Mouse (Mus musculus) gonadal fat pad, adult 2 months (tissue): ENCODE data around the gene Serpina3n. TPM values are rescaled to one million over a fixed set of nuclear protein-coding genes. Genes with fewer than 3 reads are reported as not detected.
"Not testable (repeated sequence)": the region's sequence is repeated elsewhere in the genome, so short reads cannot be mapped to it uniquely, and the experiment has no call there.

ENCODE experiments used
- DNase-seq: peaks from one replicate; pipeline ENCODE4 v3.0.0-alpha.2; 2012; ENCODE audit warnings: low read depth
- polyA plus RNA-seq: library from polyadenylated mRNA; depleted of rRNA; stranded (reverse); fragments of >200 nt; gene quantifications from 2 replicates; pipeline ENCODE4 v1.2.3, GENCODE M21; 2012; rRNA removed

Serpina3n gene
- 148 and 496 TPM in 2 replicates for polyA plus RNA-seq

GRCm38 (mm10) chr12:104406454-104406885 lies at the start of gene Serpina3n:
TSS of gene Serpina3n (plus strand) at chr12:104406729.
- no peak for DNase-seq

- no peak for DNase-seq
These were observed 36.5 kb upstream of the Serpina3n start for GRCm38 (mm10) chr12:104369986-104370385.

GRCm38 (mm10) chr12:104377179-104377578 lies 29.4 kb upstream of the Serpina3n start:
- DNase-seq, result not testable (repeated sequence)

GRCm38 (mm10) chr12:104378351-104378750 lies 28.2 kb upstream of the Serpina3n start:
- DNase-seq, result not testable (repeated sequence)

GRCm38 (mm10) chr12:104378815-104379214 lies 27.7 kb upstream of the Serpina3n start:
- not testable (repeated sequence) for DNase-seq

GRCm38 (mm10) chr12:104379856-104380255 lies 26.7 kb upstream of the Serpina3n start:
- no peak for DNase-seq

GRCm38 (mm10) chr12:104381071-104381604 lies 25.4 kb upstream of the Serpina3n start:
- not testable (repeated sequence) for DNase-seq

GRCm38 (mm10) chr12:104385987-104386386 lies 20.5 kb upstream of the Serpina3n start:
- not testable (repeated sequence) for DNase-seq

GRCm38 (mm10) chr12:104386878-104387277 lies 19.7 kb upstream of the Serpina3n start:
- DNase-seq, result not testable (repeated sequence)

- no peak for DNase-seq
These were observed 18.1 kb upstream of the Serpina3n start for GRCm38 (mm10) chr12:104388477-104388876.

GRCm38 (mm10) chr12:104391057-104391456 lies 15.5 kb upstream of the Serpina3n start:
- not testable (repeated sequence) for DNase-seq

- DNase-seq, result no peak
These were observed 2.6 kb upstream of the Serpina3n start for GRCm38 (mm10) chr12:104403968-104404367.

GRCm38 (mm10) chr12:104412507-104412906 lies 6.0 kb downstream of the Serpina3n start:
- no peak for DNase-seq

- no peak for DNase-seq
These were observed 8.0 kb downstream of the Serpina3n start for GRCm38 (mm10) chr12:104414576-104414975.

GRCm38 (mm10) chr12:104415625-104416315 lies 9.2 kb downstream of the Serpina3n start:
- no peak for DNase-seq

GRCm38 (mm10) chr12:104418340-104419135 lies 12.0 kb downstream of the Serpina3n start:
- no peak for DNase-seq

- no peak for DNase-seq
These were observed 12.6 kb downstream of the Serpina3n start for GRCm38 (mm10) chr12:104419136-104419462.

GRCm38 (mm10) chr12:104422615-104423392 lies 16.3 kb downstream of the Serpina3n start:
- DNase-seq, result no peak

GRCm38 (mm10) chr12:104425591-104425990 lies 19.1 kb downstream of the Serpina3n start:
- no peak for DNase-seq

- DNase-seq, result no peak
These were observed 20.4 kb downstream of the Serpina3n start for GRCm38 (mm10) chr12:104426915-104427314.

- no peak for DNase-seq
These were observed 24.8 kb downstream of the Serpina3n start for GRCm38 (mm10) chr12:104431359-104431758.

- no peak for DNase-seq
These were observed 26.7 kb downstream of the Serpina3n start for GRCm38 (mm10) chr12:104433214-104433613.
